Mouse (Mus musculus): ENCODE data around the gene Endod1.

DNA sequence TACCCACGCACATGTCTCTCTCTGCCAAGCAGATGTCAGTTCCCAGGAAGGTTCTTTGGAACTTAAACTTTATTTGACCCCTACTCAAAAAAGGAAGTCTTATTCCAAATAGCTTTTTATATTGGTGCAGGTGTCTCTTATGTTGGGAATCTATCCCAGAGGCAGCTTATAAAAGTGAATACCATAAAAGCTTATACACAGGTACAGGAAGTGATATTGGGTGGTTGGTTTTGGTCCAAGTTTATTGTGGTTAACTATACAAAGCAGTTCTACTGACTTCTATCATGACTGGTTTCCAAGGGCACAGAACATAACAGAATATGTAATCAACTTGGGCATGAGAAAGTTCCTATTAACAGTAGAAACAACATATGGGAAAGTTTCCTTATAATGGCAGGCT, 20.8 kb upstream of the Endod1 start:
- TF ChIP-seq CTCF (IDR thresholded peaks at IDR 0.05): no peak
- no peak for TF ChIP-seq EP300 (IDR thresholded peaks at IDR 0.05)

Measured in lung, postnatal 0 days (tissue).